Mouse (Mus musculus): ENCODE measurements around the gene Rab31. TPM values are rescaled to one million over a fixed set of nuclear protein-coding genes. Genes with fewer than 3 reads are reported as not detected.
"Not testable (repeated sequence)": the region's sequence is repeated elsewhere in the genome, so short reads cannot be mapped to it uniquely, and the experiment has no call there.

The Rab31 gene
- polyA plus RNA-seq, 1 experiment: 18.0 TPM

DNA sequence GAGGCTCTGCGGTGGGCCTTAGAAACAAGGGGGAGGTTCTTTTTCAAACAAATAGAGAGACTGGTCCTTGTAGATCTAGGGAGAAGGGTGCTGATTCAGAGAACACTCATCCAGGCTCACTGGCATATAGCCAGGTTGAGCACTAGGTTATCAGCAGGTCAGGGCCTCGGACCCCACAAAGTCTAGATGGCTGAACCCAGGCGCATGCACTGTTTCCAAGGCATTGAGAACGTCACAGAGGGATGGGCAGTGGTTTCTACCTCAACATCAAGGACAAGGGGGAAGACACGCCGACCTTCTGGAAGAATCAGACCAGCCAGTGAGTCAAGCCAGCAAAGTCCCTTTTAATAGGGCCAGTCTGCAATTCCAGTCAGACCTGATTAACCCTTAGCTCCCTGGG is 125.3 kb downstream of the Rab31 start:
- Histone ChIP-seq H3K4me3 (replicated peaks; ENCODE audit: control insufficient read depth, low read depth, low read length) (no peak overlapping the region), H3K4me1 (ENCODE audit: control insufficient read depth, insufficient read depth, low read length) (no peaks in the 10 kb centered on the region; the same call in 1 of the 2 replicates), H3K27ac (ENCODE audit: control insufficient read depth, insufficient read depth, low read depth, low read length, poor library complexity) (no peak overlapping the region)
- TF ChIP-seq POLR2A (IDR thresholded peaks at IDR 0.05; ENCODE audit: borderline replicate concordance, control insufficient read depth, low read depth, low read length): no peak
- WGBS: 76% methylated on average over 6 of the region's 6 CpGs

DNA sequence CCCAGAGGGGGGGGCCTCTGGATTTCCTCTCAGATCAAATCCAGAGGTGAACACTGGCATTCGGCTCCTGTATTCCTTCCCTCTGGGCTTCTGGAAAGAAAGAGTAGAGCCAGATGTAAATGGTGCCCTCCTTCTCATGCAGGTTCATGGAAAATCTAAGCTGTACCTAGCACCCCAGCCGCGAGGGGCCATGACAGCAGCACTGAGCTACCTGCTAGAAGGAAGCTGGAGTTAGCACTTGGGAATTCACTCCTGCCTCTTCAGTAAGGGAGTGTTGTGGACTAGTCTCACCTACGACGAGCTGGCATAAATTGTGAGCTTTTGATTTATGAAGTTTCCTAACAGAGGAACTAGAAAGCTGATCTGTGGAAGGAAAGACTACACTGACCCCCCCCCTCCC is 129.0 kb downstream of the Rab31 start:
- TF ChIP-seq CTCF (IDR thresholded peaks at IDR 0.05; ENCODE audit: control insufficient read depth, insufficient read depth, low read length): no peak
- no peak for TF ChIP-seq POLR2A (IDR thresholded peaks at IDR 0.05; ENCODE audit: borderline replicate concordance, control insufficient read depth, low read depth, low read length)
- no peaks in the 10 kb centered on the region; the same call in 1 of the 2 replicates for H3K4me1 ChIP-seq (ENCODE audit: control insufficient read depth, insufficient read depth, low read length)
- WGBS: 57% methylated on average over 5 of the region's 5 CpGs
- H3K27ac ChIP-seq (ENCODE audit: control insufficient read depth, insufficient read depth, low read depth, low read length, poor library complexity): no peak overlapping the region
- no peak overlapping the region for H3K4me3 ChIP-seq (replicated peaks; ENCODE audit: control insufficient read depth, low read depth, low read length)

DNA sequence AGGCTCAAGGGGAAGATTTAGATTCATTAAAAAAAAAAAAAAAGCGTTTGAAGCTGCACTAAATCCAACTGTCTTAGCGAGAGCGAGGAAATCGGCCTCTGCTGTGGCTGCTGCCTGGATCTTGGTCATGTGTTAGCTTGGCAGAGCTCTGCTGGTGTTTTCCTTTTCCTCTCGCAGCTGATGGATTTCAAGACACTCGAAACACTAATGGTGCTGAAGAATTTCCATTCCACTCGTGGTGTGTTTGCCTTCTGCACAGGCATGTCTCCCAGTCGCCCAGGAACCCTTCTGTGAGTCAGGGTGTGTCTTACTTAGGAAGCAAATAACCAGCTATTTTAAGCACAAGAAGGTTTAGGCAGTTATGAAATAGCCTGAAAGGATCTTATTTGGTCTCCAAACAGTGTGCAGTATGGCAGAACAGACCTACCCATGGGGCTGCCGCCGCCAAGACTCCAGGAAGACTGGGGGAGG is 129.5 kb downstream of the Rab31 start:
- Histone ChIP-seq H3K27ac (ENCODE audit: control insufficient read depth, insufficient read depth, low read depth, low read length, poor library complexity) (no peak overlapping the region), H3K4me3 (replicated peaks; ENCODE audit: control insufficient read depth, low read depth, low read length) (no peak overlapping the region), H3K4me1 (ENCODE audit: control insufficient read depth, insufficient read depth, low read length) (no peaks in the 10 kb centered on the region; the same call in 1 of the 2 replicates)
- WGBS: 26% methylated on average over 10 of the region's 10 CpGs
- no peak for TF ChIP-seq CTCF (IDR thresholded peaks at IDR 0.05; ENCODE audit: control insufficient read depth, insufficient read depth, low read length)
- TF ChIP-seq POLR2A (IDR thresholded peaks at IDR 0.05; ENCODE audit: borderline replicate concordance, control insufficient read depth, low read depth, low read length): no peak

DNA sequence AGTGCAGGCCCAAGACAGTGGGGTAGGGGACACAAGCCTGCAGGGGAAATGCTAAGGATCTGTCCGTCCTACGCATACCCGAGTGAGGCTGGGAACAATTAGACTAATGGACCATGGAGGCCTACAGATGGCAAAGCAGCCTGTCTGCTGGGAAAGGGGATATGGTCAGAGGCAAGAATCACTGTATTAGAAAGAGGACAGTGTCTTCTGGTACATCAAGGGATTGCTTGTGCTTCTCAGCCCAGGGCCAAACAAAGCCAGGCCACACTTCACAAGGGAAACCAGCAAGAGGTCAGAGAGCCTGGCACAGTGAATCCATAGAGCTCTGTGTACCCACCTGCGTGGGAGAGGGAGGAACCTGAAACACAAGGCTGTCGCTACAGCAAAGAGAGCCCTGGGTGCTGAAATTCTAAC is 130.0 kb downstream of the Rab31 start:
- Histone ChIP-seq H3K27ac (ENCODE audit: control insufficient read depth, insufficient read depth, low read depth, low read length, poor library complexity) (no peak overlapping the region), H3K4me3 (replicated peaks; ENCODE audit: control insufficient read depth, low read depth, low read length) (no peak overlapping the region), H3K4me1 (ENCODE audit: control insufficient read depth, insufficient read depth, low read length) (no peaks in the 10 kb centered on the region; the same call in 1 of the 2 replicates)
- 76% methylated on average over 5 of the region's 5 CpGs for WGBS
- TF ChIP-seq CTCF (IDR thresholded peaks at IDR 0.05; ENCODE audit: control insufficient read depth, insufficient read depth, low read length) (no peak), POLR2A (IDR thresholded peaks at IDR 0.05; ENCODE audit: borderline replicate concordance, control insufficient read depth, low read depth, low read length) (no peak)

DNA sequence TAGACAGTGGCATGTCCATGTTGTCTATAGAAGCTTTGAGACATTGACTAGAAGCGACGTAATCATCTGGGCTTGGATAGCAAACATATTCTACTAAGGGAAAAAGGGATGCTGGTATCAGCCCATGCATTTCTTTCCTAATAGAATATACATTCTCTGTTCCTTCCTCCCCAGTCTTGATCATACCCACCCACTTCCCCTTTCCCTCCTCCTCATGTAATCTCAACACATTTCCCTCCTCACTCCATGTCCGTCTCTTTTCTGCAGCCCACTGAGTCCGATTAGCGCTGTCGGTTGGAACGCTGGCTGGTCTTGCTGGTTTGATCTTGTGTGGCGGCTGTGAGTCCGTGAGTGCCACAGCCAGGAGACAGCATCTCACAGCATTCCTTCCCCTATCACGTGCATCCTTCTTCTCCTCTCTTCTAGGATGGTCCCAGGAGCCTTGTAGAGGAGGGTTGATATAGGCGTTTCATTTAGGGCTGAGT is 130.8 kb downstream of the Rab31 start, which contains the start of gene Txndc2:
Gene Txndc2 (minus strand): TSS at position 435 of the 485 bp plus-strand sequence.
- Histone ChIP-seq H3K4me3 (replicated peaks; ENCODE audit: control insufficient read depth, low read depth, low read length) (no peak within 1 kb of the TSS), H3K27ac (ENCODE audit: control insufficient read depth, insufficient read depth, low read depth, low read length, poor library complexity) (no peak within 1 kb of the TSS), H3K4me1 (ENCODE audit: control insufficient read depth, insufficient read depth, low read length) (no peaks in the 10 kb centered on the region; the same call in 1 of the 2 replicates)
- TF ChIP-seq POLR2A (IDR thresholded peaks at IDR 0.05; ENCODE audit: borderline replicate concordance, control insufficient read depth, low read depth, low read length) (no peak), CTCF (IDR thresholded peaks at IDR 0.05; ENCODE audit: control insufficient read depth, insufficient read depth, low read length) (no peak)
- 74% methylated on average over 11 of the region's 11 CpGs for WGBS

DNA sequence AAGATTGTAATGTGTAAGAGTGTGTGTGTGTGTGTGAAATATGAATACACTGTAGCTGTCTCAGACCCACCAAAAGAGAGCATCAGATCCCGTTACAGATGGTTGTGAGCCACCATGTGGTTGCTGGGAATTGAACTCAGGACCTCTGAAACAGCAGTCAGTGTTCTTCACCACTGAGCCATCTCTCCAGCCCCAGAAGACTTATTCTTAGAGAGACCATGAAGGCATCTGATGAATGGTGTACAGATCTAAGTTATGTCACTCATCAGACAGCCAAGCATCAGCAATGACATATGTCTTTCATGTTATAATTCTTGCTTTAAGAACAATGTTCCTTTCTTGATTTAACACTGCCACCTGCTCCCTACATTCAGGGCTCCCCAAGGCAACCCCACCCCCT is 133.4 kb downstream of the Rab31 start:
- H3K4me3 ChIP-seq (replicated peaks; ENCODE audit: control insufficient read depth, low read depth, low read length): no peak overlapping the region
- no peaks in the 10 kb centered on the region; the same call in 1 of the 2 replicates for H3K4me1 ChIP-seq (ENCODE audit: control insufficient read depth, insufficient read depth, low read length)
- TF ChIP-seq POLR2A (IDR thresholded peaks at IDR 0.05; ENCODE audit: borderline replicate concordance, control insufficient read depth, low read depth, low read length): no peak
- TF ChIP-seq CTCF (IDR thresholded peaks at IDR 0.05; ENCODE audit: control insufficient read depth, insufficient read depth, low read length): no peak
- WGBS: 80% methylated on average over 1 of the region's 1 CpGs
- no peak overlapping the region for H3K27ac ChIP-seq (ENCODE audit: control insufficient read depth, insufficient read depth, low read depth, low read length, poor library complexity)

DNA sequence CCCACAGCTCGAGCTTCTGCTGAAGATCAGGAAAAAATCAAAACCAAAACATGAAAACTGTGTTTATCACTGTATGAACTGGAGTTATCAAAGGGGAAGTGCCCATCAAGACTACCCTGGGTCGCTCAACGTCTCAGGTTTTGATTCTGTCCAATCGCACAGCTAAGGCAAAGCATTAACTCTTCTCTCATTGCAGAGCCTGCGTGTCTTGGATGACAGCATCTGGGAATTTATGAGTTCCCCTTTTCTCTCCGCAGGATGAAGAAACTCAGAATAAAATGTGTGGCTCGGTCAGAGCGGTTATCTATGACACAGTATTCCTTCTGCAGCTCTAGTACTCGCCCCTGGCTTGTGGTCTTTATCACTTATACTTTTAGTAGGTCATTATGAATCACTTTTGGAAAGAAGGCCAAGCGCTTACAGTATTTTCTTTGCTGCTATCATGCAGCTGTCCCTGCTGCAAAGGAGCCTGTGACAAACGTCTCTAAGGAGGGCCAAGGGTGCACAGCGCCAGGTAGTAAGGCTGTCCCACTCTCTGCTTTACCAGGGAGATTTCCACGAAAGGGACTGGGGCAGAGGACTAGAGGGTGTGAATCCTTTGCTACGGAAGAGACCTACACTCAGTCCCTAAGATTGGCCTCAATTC is 136.7 kb downstream of the Rab31 start:
- no peak overlapping the region for H3K4me3 ChIP-seq (replicated peaks; ENCODE audit: control insufficient read depth, low read depth, low read length)
- 13% methylated on average over 14 of the region's 14 CpGs for WGBS
- no peaks in the 10 kb centered on the region for H3K4me1 ChIP-seq (ENCODE audit: control insufficient read depth, insufficient read depth, low read length)
- no peak for TF ChIP-seq POLR2A (IDR thresholded peaks at IDR 0.05; ENCODE audit: borderline replicate concordance, control insufficient read depth, low read depth, low read length)
- no peak for TF ChIP-seq CTCF (IDR thresholded peaks at IDR 0.05; ENCODE audit: control insufficient read depth, insufficient read depth, low read length)
- H3K27ac ChIP-seq (ENCODE audit: control insufficient read depth, insufficient read depth, low read depth, low read length, poor library complexity): no peak overlapping the region

DNA sequence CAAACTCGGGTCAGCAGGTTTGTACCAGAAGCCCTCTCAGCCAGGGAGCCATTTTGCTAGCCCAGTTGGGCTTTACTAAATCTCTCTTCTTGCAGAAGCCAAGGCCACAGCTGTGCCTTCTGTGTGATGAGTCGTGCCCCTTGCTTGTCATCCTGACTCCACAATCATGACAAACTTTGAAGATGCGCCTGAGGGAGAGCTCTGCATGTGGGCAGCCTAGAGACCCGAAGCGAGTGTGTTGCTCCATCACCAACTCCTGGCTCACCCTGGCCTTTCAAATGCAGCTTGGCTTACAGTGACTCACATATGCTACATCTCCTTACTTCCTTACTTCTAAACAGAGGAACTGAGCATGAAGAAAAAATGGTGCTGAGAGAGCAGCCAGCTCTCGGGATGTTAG is 142.6 kb downstream of the Rab31 start:
- no peaks in the 10 kb centered on the region for H3K4me1 ChIP-seq (ENCODE audit: control insufficient read depth, insufficient read depth, low read length)
- 54% methylated on average over 6 of the region's 6 CpGs for WGBS
- H3K27ac ChIP-seq (ENCODE audit: control insufficient read depth, insufficient read depth, low read depth, low read length, poor library complexity): no peak overlapping the region
- no peak for TF ChIP-seq CTCF (IDR thresholded peaks at IDR 0.05; ENCODE audit: control insufficient read depth, insufficient read depth, low read length)
- no peak for TF ChIP-seq POLR2A (IDR thresholded peaks at IDR 0.05; ENCODE audit: borderline replicate concordance, control insufficient read depth, low read depth, low read length)
- no peak overlapping the region for H3K4me3 ChIP-seq (replicated peaks; ENCODE audit: control insufficient read depth, low read depth, low read length)

DNA sequence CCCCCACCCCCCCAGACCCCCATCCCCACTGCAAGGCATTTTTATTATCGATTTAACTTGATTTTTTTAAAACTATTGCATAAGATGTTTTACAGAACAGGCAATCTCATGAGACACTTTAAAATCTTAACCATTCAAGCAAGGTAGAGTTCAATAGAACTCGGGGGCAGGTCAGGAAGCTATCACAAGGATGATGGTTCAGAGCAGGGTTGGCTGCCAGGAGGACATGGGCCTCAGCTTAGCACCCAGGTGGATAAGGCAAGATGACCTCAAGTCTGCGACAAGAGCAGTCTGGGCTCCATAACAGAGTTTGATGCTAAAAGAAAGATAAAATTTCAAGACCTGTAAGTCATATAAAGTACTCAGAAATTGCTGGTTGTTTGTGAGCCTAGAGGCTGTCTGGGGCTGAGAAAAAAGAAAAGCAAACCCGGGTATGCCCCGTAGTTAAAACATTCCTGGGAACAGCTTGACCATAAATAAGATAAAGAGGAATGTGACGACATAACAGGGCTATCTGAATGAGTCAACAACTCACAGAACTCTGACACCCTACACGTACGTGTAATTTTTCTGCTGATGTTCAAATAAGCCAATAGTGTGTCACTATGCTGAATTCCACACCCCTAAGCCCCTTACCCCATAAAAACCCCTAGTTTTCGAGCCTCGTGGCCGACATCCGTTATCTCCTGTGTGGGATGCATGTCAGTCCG is 143.6 kb downstream of the Rab31 start:
- H3K4me3 ChIP-seq (replicated peaks; ENCODE audit: control insufficient read depth, low read depth, low read length); H3K27ac ChIP-seq (ENCODE audit: control insufficient read depth, insufficient read depth, low read depth, low read length, poor library complexity); H3K4me1 ChIP-seq (ENCODE audit: control insufficient read depth, insufficient read depth, low read length): not testable (repeated sequence)
- 77% methylated on average over 13 of the region's 13 CpGs for WGBS

All from bone marrow, adult 2 months (tissue).